Mouse (Mus musculus): ENCODE results near the gene Olfr223. TPM values are rescaled to one million over a fixed set of nuclear protein-coding genes. Genes with fewer than 3 reads are reported as not detected.

Gene Olfr223
- polyA plus RNA-seq, 1 experiment: not detected

DNA sequence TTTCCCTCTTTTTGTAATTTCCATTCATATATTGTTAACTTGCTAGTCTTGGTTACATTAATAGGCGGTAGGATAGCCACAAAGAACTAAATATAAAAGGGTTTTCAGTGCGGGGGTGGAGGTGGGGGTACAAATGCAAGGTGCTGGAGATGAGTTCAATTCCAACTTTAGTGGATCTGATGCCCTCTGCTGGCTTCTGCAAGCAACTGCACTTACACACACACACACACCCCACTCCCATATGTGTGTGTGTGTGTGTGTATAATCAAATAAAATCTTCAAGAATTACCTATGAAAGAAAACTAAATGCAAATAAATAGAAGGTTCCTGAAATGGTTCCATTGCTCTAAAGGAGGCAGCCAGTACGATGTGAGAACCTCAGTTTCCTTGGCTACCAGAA lies 23.8 kb downstream of the Olfr223 start:
- 38% methylated on average over 3 of the region's 3 CpGs for WGBS
- TF ChIP-seq POLR2A (IDR thresholded peaks at IDR 0.05; ENCODE audit: low read depth, low read length) (no peak), CTCF (IDR thresholded peaks at IDR 0.05; ENCODE audit: extremely low read depth, insufficient read depth, insufficient read length, insufficient replicate concordance) (peak; percentile 21; the same call in 1 of the 2 replicates)
- Histone ChIP-seq H3K36me3 (ENCODE audit: control insufficient read depth, insufficient read depth, low read length) (no peaks in the 10 kb centered on the region), H3K27me3 (ENCODE audit: control insufficient read depth, insufficient read depth, low read length) (no peaks in the 10 kb centered on the region), H3K27ac (ENCODE audit: insufficient read depth, low read length) (no peak overlapping the region), H3K4me1 (ENCODE audit: control insufficient read depth, insufficient read depth, insufficient read length) (no peaks in the 10 kb centered on the region; the same call in 1 of the 2 replicates), H3K4me3 (ENCODE audit: extremely low read depth, insufficient read depth, insufficient read length) (no peak overlapping the region)
- DNase-seq (ENCODE audit: low read depth in 1 of 2, low spot score in 2 of 2): no peak

DNA sequence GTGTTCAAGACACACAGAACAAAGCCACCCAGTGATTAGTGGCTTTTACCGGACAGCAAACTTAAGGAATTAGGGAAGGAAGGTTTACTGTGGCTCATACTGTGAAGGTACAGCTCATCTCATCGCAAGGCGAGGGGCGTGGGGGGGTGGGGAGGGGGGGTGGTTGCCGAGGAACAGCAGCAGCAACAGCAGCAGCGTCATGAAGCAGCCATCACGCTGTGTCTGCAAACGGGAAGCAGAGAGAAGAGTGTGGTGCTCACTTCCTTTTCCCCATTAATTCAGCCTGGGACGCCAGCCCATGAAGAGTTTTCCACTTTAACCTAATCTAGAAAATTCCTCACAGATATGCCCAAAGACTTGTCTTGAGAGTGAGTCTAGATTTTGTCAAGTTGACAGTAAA lies 30.3 kb downstream of the Olfr223 start:
- no peaks in the 10 kb centered on the region; the same call in 1 of the 2 replicates for H3K4me1 ChIP-seq (ENCODE audit: control insufficient read depth, insufficient read depth, insufficient read length)
- no peaks in the 10 kb centered on the region for H3K36me3 ChIP-seq (ENCODE audit: control insufficient read depth, insufficient read depth, low read length)
- H3K4me3 ChIP-seq (ENCODE audit: extremely low read depth, insufficient read depth, insufficient read length): no peak overlapping the region
- H3K27me3 ChIP-seq (ENCODE audit: control insufficient read depth, insufficient read depth, low read length): no peaks in the 10 kb centered on the region
- no peak overlapping the region for H3K27ac ChIP-seq (ENCODE audit: insufficient read depth, low read length)
- WGBS: 57% methylated on average over 9 of the region's 9 CpGs
- DNase-seq (ENCODE audit: low read depth in 1 of 2, low spot score in 2 of 2): no peak
- TF ChIP-seq CTCF (IDR thresholded peaks at IDR 0.05; ENCODE audit: extremely low read depth, insufficient read depth, insufficient read length, insufficient replicate concordance) (no peak), POLR2A (IDR thresholded peaks at IDR 0.05; ENCODE audit: low read depth, low read length) (no peak)

DNA sequence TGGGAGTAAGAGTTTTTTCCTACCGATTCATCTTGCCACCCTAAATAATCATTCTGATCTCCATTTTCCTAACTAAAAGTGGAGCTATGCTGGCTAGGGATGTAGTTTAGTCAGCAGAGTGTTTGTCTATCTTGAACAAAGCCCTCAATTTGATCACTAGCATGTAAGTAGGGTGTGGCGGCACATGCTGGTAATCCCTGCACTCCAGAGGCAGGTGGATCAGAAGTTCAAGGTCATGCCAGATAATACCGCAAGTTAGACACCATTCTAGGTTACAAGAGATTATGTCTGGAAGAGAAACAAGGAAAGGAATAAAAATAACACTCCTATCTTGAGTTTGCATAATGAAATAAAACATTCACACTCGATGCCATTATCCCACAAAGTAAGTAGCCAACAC lies 30.8 kb downstream of the Olfr223 start:
- H3K27ac ChIP-seq (ENCODE audit: insufficient read depth, low read length): no peak overlapping the region
- no peaks in the 10 kb centered on the region; the same call in 1 of the 2 replicates for H3K4me1 ChIP-seq (ENCODE audit: control insufficient read depth, insufficient read depth, insufficient read length)
- DNase-seq (ENCODE audit: low read depth in 1 of 2, low spot score in 2 of 2): no peak
- H3K36me3 ChIP-seq (ENCODE audit: control insufficient read depth, insufficient read depth, low read length): no peaks in the 10 kb centered on the region
- no peak for TF ChIP-seq CTCF (IDR thresholded peaks at IDR 0.05; ENCODE audit: extremely low read depth, insufficient read depth, insufficient read length, insufficient replicate concordance)
- no peak for TF ChIP-seq POLR2A (IDR thresholded peaks at IDR 0.05; ENCODE audit: low read depth, low read length)
- H3K27me3 ChIP-seq (ENCODE audit: control insufficient read depth, insufficient read depth, low read length): no peaks in the 10 kb centered on the region
- 94% methylated on average over 4 of the region's 4 CpGs for WGBS
- no peak overlapping the region for H3K4me3 ChIP-seq (ENCODE audit: extremely low read depth, insufficient read depth, insufficient read length)

DNA sequence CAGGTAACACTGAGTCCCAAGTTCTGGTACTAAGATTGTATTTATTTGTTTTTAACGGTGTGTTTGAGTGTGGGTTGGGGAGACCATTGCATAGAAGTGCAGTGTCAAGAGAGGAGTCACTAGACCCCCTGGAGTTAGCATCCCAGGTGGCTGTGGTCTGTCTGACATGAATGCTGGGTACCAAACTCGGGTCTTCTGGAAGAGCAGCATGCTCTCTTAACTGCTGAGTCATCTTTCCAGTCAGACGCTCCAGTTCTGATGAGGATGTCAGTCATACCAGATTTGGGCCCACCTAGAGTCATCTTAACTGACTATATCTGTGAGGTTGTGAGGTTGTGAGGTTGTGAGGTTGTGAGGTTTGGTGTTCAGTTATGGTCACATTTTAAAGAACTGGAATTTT lies 32.2 kb downstream of the Olfr223 start:
- DNase-seq (ENCODE audit: low read depth in 1 of 2, low spot score in 2 of 2): no peak
- no peaks in the 10 kb centered on the region for H3K4me1 ChIP-seq (ENCODE audit: control insufficient read depth, insufficient read depth, insufficient read length)
- H3K4me3 ChIP-seq (ENCODE audit: extremely low read depth, insufficient read depth, insufficient read length): no peak overlapping the region
- H3K27me3 ChIP-seq (ENCODE audit: control insufficient read depth, insufficient read depth, low read length): no peaks in the 10 kb centered on the region
- H3K27ac ChIP-seq (ENCODE audit: insufficient read depth, low read length): no peak overlapping the region
- TF ChIP-seq POLR2A (IDR thresholded peaks at IDR 0.05; ENCODE audit: low read depth, low read length): no peak
- no peak for TF ChIP-seq CTCF (IDR thresholded peaks at IDR 0.05; ENCODE audit: extremely low read depth, insufficient read depth, insufficient read length, insufficient replicate concordance)
- WGBS: 58% methylated on average over 3 of the region's 3 CpGs
- H3K36me3 ChIP-seq (ENCODE audit: control insufficient read depth, insufficient read depth, low read length): no peaks in the 10 kb centered on the region

DNA sequence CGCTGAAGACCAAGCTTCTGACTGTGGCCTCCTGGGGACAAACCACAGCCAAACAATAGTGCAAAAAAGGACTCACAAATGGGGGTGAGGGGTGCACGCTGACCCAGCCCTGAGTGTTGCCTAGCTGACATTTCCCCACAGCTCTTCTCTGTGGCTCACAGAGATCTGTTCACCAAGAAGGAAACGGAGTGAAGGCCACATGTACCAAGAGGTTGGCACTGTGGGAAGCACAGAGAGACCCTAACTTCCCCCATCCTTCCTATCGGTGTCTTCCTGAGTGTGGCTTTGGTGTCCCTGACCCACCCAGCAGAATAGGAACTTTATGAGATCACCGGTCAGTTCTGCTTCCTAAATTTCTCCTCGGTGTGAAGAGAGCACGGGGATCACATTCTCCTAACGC lies 38.6 kb downstream of the Olfr223 start:
- no peak overlapping the region for H3K4me3 ChIP-seq (ENCODE audit: extremely low read depth, insufficient read depth, insufficient read length)
- 30% methylated on average over 8 of the region's 8 CpGs for WGBS
- no peak overlapping the region for H3K27ac ChIP-seq (ENCODE audit: insufficient read depth, low read length)
- TF ChIP-seq CTCF (IDR thresholded peaks at IDR 0.05; ENCODE audit: extremely low read depth, insufficient read depth, insufficient read length, insufficient replicate concordance): no peak
- H3K4me1 ChIP-seq (ENCODE audit: control insufficient read depth, insufficient read depth, insufficient read length): no peaks in the 10 kb centered on the region
- no peaks in the 10 kb centered on the region for H3K36me3 ChIP-seq (ENCODE audit: control insufficient read depth, insufficient read depth, low read length)
- DNase-seq (ENCODE audit: low read depth in 1 of 2, low spot score in 2 of 2): no peak
- no peaks in the 10 kb centered on the region for H3K27me3 ChIP-seq (ENCODE audit: control insufficient read depth, insufficient read depth, low read length)

DNA sequence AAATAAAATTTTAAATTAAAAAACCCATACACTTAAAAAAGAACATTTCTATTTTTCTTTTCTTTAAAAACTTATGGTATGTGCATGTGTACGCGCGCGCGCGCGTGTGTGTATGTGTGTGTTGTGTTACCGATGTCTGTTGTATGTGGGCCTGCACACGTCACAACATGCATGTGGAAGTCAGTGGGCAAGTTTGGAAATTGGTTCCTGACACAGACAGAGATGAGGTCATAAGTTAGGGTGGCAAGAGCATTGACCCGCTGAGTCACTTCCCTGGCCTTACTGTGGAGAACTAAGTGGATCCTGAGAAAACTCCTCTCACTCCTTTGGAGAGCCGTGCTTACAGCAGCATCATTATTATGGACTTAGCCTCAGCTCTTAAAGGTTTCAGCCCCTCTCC lies 39.0 kb downstream of the Olfr223 start:
- 92% methylated on average over 11 of the region's 11 CpGs for WGBS
- Histone ChIP-seq H3K27ac (ENCODE audit: insufficient read depth, low read length) (no peak overlapping the region), H3K4me1 (ENCODE audit: control insufficient read depth, insufficient read depth, insufficient read length) (no peaks in the 10 kb centered on the region), H3K4me3 (ENCODE audit: extremely low read depth, insufficient read depth, insufficient read length) (no peak overlapping the region), H3K36me3 (ENCODE audit: control insufficient read depth, insufficient read depth, low read length) (no peaks in the 10 kb centered on the region), H3K27me3 (ENCODE audit: control insufficient read depth, insufficient read depth, low read length) (no peaks in the 10 kb centered on the region)
- TF ChIP-seq CTCF (IDR thresholded peaks at IDR 0.05; ENCODE audit: extremely low read depth, insufficient read depth, insufficient read length, insufficient replicate concordance) (no peak), POLR2A (IDR thresholded peaks at IDR 0.05; ENCODE audit: low read depth, low read length) (no peak)
- no peak for DNase-seq (ENCODE audit: low read depth in 1 of 2, low spot score in 2 of 2)

DNA sequence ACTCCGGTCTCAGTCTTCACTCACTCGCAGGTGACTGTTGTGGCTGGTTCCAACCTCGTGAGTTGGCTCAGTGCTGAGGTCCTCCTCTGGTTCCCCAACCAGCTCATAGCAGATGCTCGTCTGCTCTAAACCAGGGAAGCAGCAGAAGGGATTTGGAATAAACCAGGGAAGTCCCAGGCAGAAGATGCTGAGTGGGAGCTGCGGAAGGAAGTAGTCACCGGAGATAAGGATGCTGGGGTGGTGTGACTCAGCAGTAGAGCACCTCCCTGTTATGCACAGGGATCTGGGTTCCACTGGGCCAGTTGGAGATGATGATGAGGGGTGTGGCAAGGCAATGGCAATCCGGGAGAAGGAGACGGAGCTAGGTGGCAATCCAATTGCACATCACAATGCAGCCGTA lies 49.1 kb downstream of the Olfr223 start:
- Histone ChIP-seq H3K4me3 (ENCODE audit: extremely low read depth, insufficient read depth, insufficient read length) (no peak overlapping the region), H3K4me1 (ENCODE audit: control insufficient read depth, insufficient read depth, insufficient read length) (no peaks in the 10 kb centered on the region), H3K27me3 (ENCODE audit: control insufficient read depth, insufficient read depth, low read length) (no peaks in the 10 kb centered on the region), H3K36me3 (ENCODE audit: control insufficient read depth, insufficient read depth, low read length) (no peaks in the 10 kb centered on the region), H3K27ac (ENCODE audit: insufficient read depth, low read length) (no peak overlapping the region)
- WGBS: 74% methylated on average over 9 of the region's 9 CpGs
- no peak for DNase-seq (ENCODE audit: low read depth in 1 of 2, low spot score in 2 of 2)
- TF ChIP-seq CTCF (IDR thresholded peaks at IDR 0.05; ENCODE audit: extremely low read depth, insufficient read depth, insufficient read length, insufficient replicate concordance) (no peak), POLR2A (IDR thresholded peaks at IDR 0.05; ENCODE audit: low read depth, low read length) (no peak)

Data from spleen, adult 2 months (tissue).